In the genomic region with DNA sequence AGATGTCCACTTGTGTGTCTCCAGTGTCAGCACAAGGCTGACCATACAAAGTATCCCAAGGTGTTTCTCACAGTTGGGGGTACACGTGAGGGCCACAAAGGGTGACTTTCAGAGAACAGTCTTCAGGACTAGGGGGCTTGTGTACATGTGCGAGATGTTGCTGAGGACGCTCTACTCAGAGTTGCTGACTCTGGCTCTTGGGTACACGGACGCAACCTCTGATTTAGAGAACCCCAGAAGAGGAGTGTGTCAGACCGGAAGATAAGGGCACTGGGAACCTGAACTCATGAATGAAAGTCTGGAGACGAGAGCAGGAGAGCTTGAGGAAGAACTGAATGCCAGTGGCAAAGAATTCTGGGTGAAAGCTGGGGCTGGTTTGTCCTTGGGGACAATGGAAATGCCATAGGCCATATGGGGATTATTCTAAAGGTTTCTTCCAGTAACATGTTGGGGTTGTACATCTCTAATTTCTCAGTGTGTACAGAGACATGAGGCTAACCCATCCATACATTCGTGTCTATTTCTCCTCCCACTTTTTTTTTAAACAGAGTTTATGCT, we compare ENCODE assay signal across 23 mouse cellular contexts. TPM values are rescaled to one million over a fixed set of nuclear protein-coding genes. Genes with fewer than 3 reads are reported as not detected.
DNase-seq lines count a peak whose midpoint lies in the region; ATAC-seq and TF ChIP-seq lines count a peak whose summit lies in the region.
"Had no signal": no experiment of that assay in that cellular context is flagged by ENCODE, and none has a peak within 500 bp of the region (broad histone marks: within the 10 kb centered on the region; RNA-seq: fewer than 3 reads in every experiment).

No protein-coding gene starts in this region.

- TF ChIP-seq POLR2A in CH12.LX (IDR thresholded peaks at IDR 0.05; ENCODE audit: low read depth, low read length): no peak

- no peaks in the 10 kb centered on the region for H3K36me3 ChIP-seq in liver, embryonic 15.5 days (replicated peaks)
- H3K36me3 ChIP-seq in liver, embryonic 11.5 days (ENCODE audit: control insufficient read depth, insufficient read depth, low read length): no peaks in the 10 kb centered on the region
- H3K36me3 ChIP-seq in CH12.LX (replicated peaks in 1 of 2; ENCODE audit: control insufficient read depth in 1 of 2, insufficient read depth in 1 of 2, low read length in 1 of 2): no peaks in the 10 kb centered on the region
- no peaks in the 10 kb centered on the region for H3K36me3 ChIP-seq in hindbrain, embryonic 12.5 days
- H3K36me3 ChIP-seq: embryonic facial prominence, embryonic 12.5 days; forebrain, embryonic 15.5 days; heart, embryonic 15.5 days; hindbrain, embryonic 10.5 days; hindbrain, embryonic 15.5 days had no signal

- TF ChIP-seq RAD21 in CH12.LX (IDR thresholded peaks at IDR 0.05; ENCODE audit: low read depth, low read length): no peak

- 52% methylated on average over 8 of the region's 8 CpGs for WGBS in liver, embryonic 15.5 days (ENCODE audit: insufficient replicate concordance)
- 69% methylated on average over 8 of the region's 8 CpGs for WGBS in liver, embryonic 11.5 days
- 83% methylated on average over 8 of the region's 8 CpGs for WGBS in hindbrain, embryonic 12.5 days

- H3K4me2 ChIP-seq in liver, embryonic 15.5 days: no peak overlapping the region
- no peak overlapping the region for H3K4me2 ChIP-seq in liver, embryonic 11.5 days
- H3K4me2 ChIP-seq in CH12.LX (ENCODE audit: insufficient read depth, low read depth, poor library complexity, severe bottlenecking): peak overlapping the region; percentile 89; the same call in 1 of the 2 replicates
- no peak overlapping the region for H3K4me2 ChIP-seq in hindbrain, embryonic 12.5 days (replicated peaks)
- H3K4me2 ChIP-seq: embryonic facial prominence, embryonic 12.5 days; forebrain, embryonic 15.5 days; heart, embryonic 11.5 days; heart, embryonic 15.5 days; hindbrain, embryonic 15.5 days had no signal

- H3K79me2 ChIP-seq in CH12.LX (replicated peaks; ENCODE audit: control insufficient read depth, extremely low read depth, insufficient read depth, poor library complexity, severe bottlenecking): no peaks in the 10 kb centered on the region

- dilution Hi-C loops in CH12.LX (cut with MboI; ENCODE audit: extremely low pct_ligation_motif_present, extremely low pct_unique_long_range_greater_than_20kb, low sequenced_read_pairs): no loop called here

- in situ Hi-C loops in CH12.LX (cut with MboI; ENCODE audit: low pct_ligation_motif_present, low pct_unique_long_range_greater_than_20kb, low sequenced_read_pairs): loop anchor here (10.0 kb wide), 1 partner anchor 57 kb away; no protein-coding TSS in a partner anchor

- H3K27me3 ChIP-seq in liver, embryonic 15.5 days: peaks cover 14% of the 10 kb centered on the region
- H3K27me3 ChIP-seq in liver, embryonic 11.5 days (replicated peaks; ENCODE audit: control insufficient read depth, insufficient read depth, low read length): no peaks in the 10 kb centered on the region; the same call in 1 of the 2 replicates
- no peaks in the 10 kb centered on the region for H3K27me3 ChIP-seq in CH12.LX (replicated peaks)
- no peaks in the 10 kb centered on the region for H3K27me3 ChIP-seq in hindbrain, embryonic 12.5 days
- H3K27me3 ChIP-seq: embryonic facial prominence, embryonic 12.5 days; forebrain, embryonic 15.5 days; hindbrain, embryonic 15.5 days; Patski had no signal

- TF ChIP-seq CTCF in CH12.LX (conservative IDR thresholded peaks at IDR 0.05 in 1 of 2, IDR thresholded peaks at IDR 0.05 in 1 of 2; ENCODE audit: low read depth in 2 of 2, low read length in 2 of 2): no peak

- H3K27ac ChIP-seq in liver, embryonic 15.5 days (replicated peaks): peak overlapping the region; percentile 39; the same call in 1 of the 2 replicates
- H3K27ac ChIP-seq in liver, embryonic 11.5 days (ENCODE audit: low read depth, low read length): no peak overlapping the region
- peak overlapping the region; percentile 99; the same call in 1 of the 2 replicates for H3K27ac ChIP-seq in CH12.LX (ENCODE audit: insufficient read depth, low read depth)
- H3K27ac ChIP-seq in hindbrain, embryonic 12.5 days: no peak overlapping the region
- H3K27ac ChIP-seq: embryonic facial prominence, embryonic 12.5 days; forebrain, embryonic 15.5 days; heart, adult 2 months; hindbrain, embryonic 10.5 days; hindbrain, embryonic 15.5 days had no signal

- no peak for DNase-seq in liver, embryonic 11.5 days (ENCODE audit: low spot score)
- DNase-seq in A20 (ENCODE audit: low read depth, low spot score) (peak; percentile 59), CH12.LX (ENCODE audit: extremely low read depth) (peak; percentile 17)
- DNase-seq in induced T-regulatory cell, adult 2 months (ENCODE audit: low read depth): peak; percentile 52
- no peak for DNase-seq in adrenal gland, postnatal 36 days
- DNase-seq in lung, postnatal 14 days: no peak
- DNase-seq: adrenal gland, adult 2 months; adrenal gland, postnatal 25 days; cerebellum, adult 11-12 months; cerebellum, adult 9-10 months; cerebellum, postnatal 25 days; gastrocnemius, postnatal 10 days had no signal

- no peak overlapping the region for H3K4me3 ChIP-seq in liver, embryonic 15.5 days (replicated peaks)
- no peak overlapping the region for H3K4me3 ChIP-seq in liver, embryonic 11.5 days (ENCODE audit: low read depth, low read length)
- no peak overlapping the region for H3K4me3 ChIP-seq in CH12.LX (replicated peaks in 1 of 3; ENCODE audit: low read depth in 2 of 3, low read length in 2 of 3, poor library complexity in 1 of 3)
- no peak overlapping the region for H3K4me3 ChIP-seq in hindbrain, embryonic 12.5 days
- H3K4me3 ChIP-seq: embryonic facial prominence, embryonic 12.5 days; forebrain, embryonic 15.5 days; heart, adult 2 months; heart, embryonic 15.5 days; hindbrain, embryonic 10.5 days; hindbrain, embryonic 15.5 days had no signal

- no peak for ATAC-seq in liver, embryonic 15.5 days (ENCODE audit: insufficient read depth)
- no peak for ATAC-seq in liver, embryonic 11.5 days (replicated peaks; ENCODE audit: low FRiP score)
- no peak for ATAC-seq in hindbrain, embryonic 12.5 days (ENCODE audit: low FRiP score)
- ATAC-seq: CD4-positive, CD25-positive, alpha-beta regulatory T cell, adult 4 months; forebrain, embryonic 15.5 days; Patski had no signal

- no peak for TF ChIP-seq EP300 in CH12.LX (IDR thresholded peaks at IDR 0.05; ENCODE audit: low read length)

- H3K9ac ChIP-seq in liver, embryonic 15.5 days: no peak overlapping the region
- H3K9ac ChIP-seq in liver, embryonic 11.5 days (ENCODE audit: low read depth, low read length): no peak overlapping the region
- H3K9ac ChIP-seq in CH12.LX (ENCODE audit: insufficient read depth, low read depth): peak overlapping the region; percentile 59; the same call in 1 of the 2 replicates
- H3K9ac ChIP-seq in hindbrain, embryonic 12.5 days: no peak overlapping the region
- H3K9ac ChIP-seq: embryonic facial prominence, embryonic 12.5 days; forebrain, embryonic 15.5 days; heart, embryonic 15.5 days; hindbrain, embryonic 15.5 days had no signal

- H3K9me3 ChIP-seq in liver, embryonic 15.5 days (replicated peaks): no peaks in the 10 kb centered on the region
- H3K9me3 ChIP-seq in liver, embryonic 11.5 days (ENCODE audit: control insufficient read depth, low read length): no peaks in the 10 kb centered on the region
- H3K9me3 ChIP-seq in CH12.LX (replicated peaks; ENCODE audit: low read length): no peaks in the 10 kb centered on the region
- no peaks in the 10 kb centered on the region for H3K9me3 ChIP-seq in hindbrain, embryonic 12.5 days (replicated peaks)
- H3K9me3 ChIP-seq: embryonic facial prominence, embryonic 12.5 days; forebrain, embryonic 15.5 days; heart, embryonic 15.5 days; hindbrain, embryonic 10.5 days; hindbrain, embryonic 15.5 days had no signal

- peaks cover 22% of the 10 kb centered on the region for H3K4me1 ChIP-seq in liver, embryonic 15.5 days (replicated peaks)
- peaks cover 20% of the 10 kb centered on the region for H3K4me1 ChIP-seq in liver, embryonic 11.5 days (replicated peaks; ENCODE audit: control insufficient read depth, insufficient read depth, low read length)
- peaks cover 19 to 49% of the 10 kb centered on the region in 2 experiments for H3K4me1 ChIP-seq in CH12.LX (ENCODE audit: control insufficient read depth in 1 of 2, insufficient read depth in 2 of 2)
- H3K4me1 ChIP-seq in hindbrain, embryonic 12.5 days: peaks cover 13% of the 10 kb centered on the region

TF ChIP-seq in CH12.LX, 34 proteins besides CTCF, POLR2A, EP300 and RAD21:
- TF ChIP-seq MAFK (IDR thresholded peaks at IDR 0.05; ENCODE audit: insufficient replicate concordance, low read length) (0 out of 2 replicates have a peak, but pooled peaks have one; percentile 12), ZC3H11A (IDR thresholded peaks at IDR 0.05; ENCODE audit: low read depth, low read length) (no peak), UBTF (IDR thresholded peaks at IDR 0.05; ENCODE audit: low read depth, low read length) (no peak), KAT2A (IDR thresholded peaks at IDR 0.05; ENCODE audit: insufficient replicate concordance, low read length) (no peak), CHD1 (IDR thresholded peaks at IDR 0.05; ENCODE audit: low read depth, low read length) (peak; percentile 48; the same call in 1 of the 2 replicates), MEF2A (IDR thresholded peaks at IDR 0.05; ENCODE audit: borderline replicate concordance, low read depth, low read length) (no peak), ZNF384 (IDR thresholded peaks at IDR 0.05; ENCODE audit: low read depth, low read length) (no peak), HCFC1 (IDR thresholded peaks at IDR 0.05; ENCODE audit: low read depth, low read length) (no peak), JUND (conservative IDR thresholded peaks at IDR 0.05; ENCODE audit: low read depth, low read length) (no peak)

RNA-seq across cellular contexts. Expression of a gene that starts 26.6 kb away (rescaled TPM):
- 4.8 and 5.5 TPM in 2 replicates for polyA plus RNA-seq in liver, embryonic 15.5 days (2015; fragmentation: Nextera tagmentation; extraction: Ambion mirVana)
- polyA plus RNA-seq in liver, embryonic 11.5 days (2014; fragmentation: Nextera tagmentation; extraction: Ambion mirVana): 6.7 and 7.2 TPM in 2 replicates
- total RNA-seq in CH12.LX (2012; rRNA removed): 65.3 and 75.3 TPM in 2 replicates
- total RNA-seq in CH12.LX (2014; rRNA removed): 104 and 111 TPM in 2 replicates
- polyA plus RNA-seq in CH12.LX (2012; ENCODE audit: insufficient read length, low read depth): 98.3 and 102 TPM in 2 replicates
- total RNA-seq in adrenal gland, postnatal 36 days (2021): 10 to 100 TPM; 41.1 to 45.6 TPM
- polyA plus RNA-seq in hindbrain, embryonic 12.5 days (2016; fragmentation: Nextera tagmentation; extraction: Ambion mirVana): 17.7 and 20.4 TPM in 2 replicates

RNA-seq across cellular contexts. Expression of a gene that starts 39.7 kb away (rescaled TPM):
- 119 and 121 TPM in 2 replicates for polyA plus RNA-seq in liver, embryonic 15.5 days (2015; fragmentation: Nextera tagmentation; extraction: Ambion mirVana)
- polyA plus RNA-seq in liver, embryonic 11.5 days (2014; fragmentation: Nextera tagmentation; extraction: Ambion mirVana): 235 and 256 TPM in 2 replicates
- total RNA-seq in CH12.LX (2012; rRNA removed): 269 and 278 TPM in 2 replicates
- 280 and 293 TPM in 2 replicates for total RNA-seq in CH12.LX (2014; rRNA removed)
- polyA plus RNA-seq in CH12.LX (2012; ENCODE audit: insufficient read length, low read depth): 343 and 363 TPM in 2 replicates
- total RNA-seq in adrenal gland, postnatal 36 days (2021): 100 to 1,000 TPM; 131 to 134 TPM
- polyA plus RNA-seq in hindbrain, embryonic 12.5 days (2016; fragmentation: Nextera tagmentation; extraction: Ambion mirVana): 122 and 128 TPM in 2 replicates

Comparison
In these comparisons a context has a peak if more than half of its experiments do, and no peak if none do; other contexts are left out.
1. H3K27ac ChIP-seq: peak in liver, embryonic 15.5 days (single experiment) and CH12.LX (single experiment); none in liver, embryonic 11.5 days (single experiment) and hindbrain, embryonic 12.5 days (single experiment).
2. DNase-seq: peak in A20 (single experiment), CH12.LX (single experiment) and induced T-regulatory cell, adult 2 months (single experiment); none in liver, embryonic 11.5 days (single experiment), adrenal gland, postnatal 36 days (0 of 2) and lung, postnatal 14 days (single experiment).